Mouse (Mus musculus) lung, embryonic 15.5 days (tissue): Measurements from ENCODE around the gene Mycbp. TPM values are rescaled to one million over a fixed set of nuclear protein-coding genes. Genes with fewer than 3 reads are reported as not detected.
A peak's percentile ranks its signal among the peaks of the same experiment; 100 is the strongest.

Experiments
- ATAC-seq: fragments of 200-750 bp; cut with Nextera tagmentation; 2 replicates; pipeline ENCODE4 v1.8.0; 2017; ENCODE audit warnings: moderate number of reproducible peaks, borderline replicate concordance; ENCODE audit not compliant: low FRiP score, low TSS enrichment; ENCODE audit errors: extremely low read depth
- H3K27ac ChIP-seq: fragments of 300-500 bp; sonication (generic); 2 replicates; pipeline ENCODE4 v1.5.1; 2015; ENCODE audit warnings: moderate library complexity, mild to moderate bottlenecking, inconsistent platforms
- H3K27me3 ChIP-seq: fragments of 300-500 bp; sonication (generic); 2 replicates; pipeline ENCODE4 v1.6.1; 2015; ENCODE audit warnings: inconsistent platforms
- H3K36me3 ChIP-seq: fragments of 300-500 bp; sonication (generic); 2 replicates; pipeline ENCODE4 v1.6.1; 2015; ENCODE audit warnings: inconsistent platforms
- H3K4me1 ChIP-seq: fragments of 300-500 bp; sonication (generic); 2 replicates; pipeline ENCODE4 v1.6.1; 2015; ENCODE audit warnings: inconsistent platforms
- H3K4me2 ChIP-seq: fragments of 300-500 bp; sonication (generic); 2 replicates; pipeline ENCODE4 v1.6.1; 2015; ENCODE audit warnings: inconsistent platforms, mild to moderate bottlenecking, moderate library complexity
- H3K4me3 ChIP-seq: fragments of 300-500 bp; sonication (generic); 2 replicates; pipeline ENCODE4 v1.5.1; 2015; ENCODE audit warnings: mild to moderate bottlenecking, inconsistent platforms
- H3K9ac ChIP-seq: fragments of 300-500 bp; sonication (generic); 2 replicates; pipeline ENCODE4 v1.6.1; 2015; ENCODE audit warnings: inconsistent platforms
- H3K9me3 ChIP-seq: fragments of 300-500 bp; sonication (generic); 2 replicates; pipeline ENCODE4 v1.6.1; 2016; ENCODE audit warnings: inconsistent platforms
- WGBS: fragments of 180-500 bp; shearing (Covaris S2); methylation state at CpG from one replicate; pipeline ENCODE4 v1.1.7; 2015; 5-methylcytosine and 5-hydroxymethylcytosine counted together
- polyA plus RNA-seq: library from polyadenylated mRNA; unstranded; fragments of >200 nt; fragmentation: Nextera tagmentation; extraction: Ambion mirVana; gene quantifications from 2 replicates; pipeline ENCODE4 v1.2.1, GENCODE M21; 2015

Mycbp gene
- 61.7 and 69.6 TPM in 2 replicates for polyA plus RNA-seq

DNA sequence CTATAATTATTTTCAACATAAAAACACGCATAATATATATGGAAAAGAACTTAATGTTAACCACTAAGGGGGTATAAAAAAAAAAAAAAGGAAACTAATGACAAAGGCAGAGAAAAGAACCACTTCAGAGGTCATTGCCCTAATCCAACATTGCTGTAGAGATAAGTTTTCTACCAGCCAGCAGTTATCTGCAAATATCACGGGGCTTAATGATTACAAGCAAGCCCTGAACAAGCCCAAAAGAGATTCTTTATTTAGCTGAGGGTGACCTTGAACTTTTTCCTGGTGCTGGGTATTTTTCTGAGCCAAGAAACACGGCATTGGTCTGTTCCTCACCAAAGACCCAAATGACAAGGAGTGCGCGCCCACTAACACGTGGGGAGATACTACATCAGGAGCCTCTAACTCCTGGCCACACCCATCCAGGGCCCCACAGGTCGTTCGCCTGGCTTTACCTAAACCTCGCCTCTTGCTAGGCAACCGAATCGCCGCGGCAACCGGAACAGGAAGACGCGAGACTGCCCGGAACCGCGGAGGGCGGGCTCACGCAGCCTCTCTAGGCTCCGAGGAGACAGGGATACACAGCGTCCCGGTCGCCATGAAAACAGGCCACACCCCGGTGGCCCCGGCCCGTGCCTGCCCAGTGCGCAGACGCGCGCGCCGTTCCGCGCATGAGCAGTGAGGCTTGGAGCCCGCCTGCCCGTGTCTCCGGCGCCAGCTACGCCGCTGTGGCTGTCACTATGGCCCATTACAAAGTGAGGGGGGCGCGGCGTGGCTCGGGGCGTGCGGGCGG lies at the start of gene Mycbp:
TSS of gene Mycbp (plus strand) at position 500 of the 793 bp plus-strand sequence.
- WGBS, result under 1% methylated on average over 48 of the region's 49 CpGs
- peaks cover 14% of the 10 kb centered on the region for H3K4me1 ChIP-seq
- ATAC-seq, result peak; percentile 100
- peak within 1 kb of the TSS; percentile 81 for H3K9ac ChIP-seq
- no peaks in the 10 kb centered on the region for H3K27me3 ChIP-seq
- H3K27ac ChIP-seq, result peak within 1 kb of the TSS; percentile 83
- H3K4me2 ChIP-seq, result peak within 1 kb of the TSS; percentile 69
- no peaks in the 10 kb centered on the region for H3K36me3 ChIP-seq
- peak within 1 kb of the TSS; percentile 88 for H3K4me3 ChIP-seq
- H3K9me3 ChIP-seq, result no peaks in the 10 kb centered on the region

DNA sequence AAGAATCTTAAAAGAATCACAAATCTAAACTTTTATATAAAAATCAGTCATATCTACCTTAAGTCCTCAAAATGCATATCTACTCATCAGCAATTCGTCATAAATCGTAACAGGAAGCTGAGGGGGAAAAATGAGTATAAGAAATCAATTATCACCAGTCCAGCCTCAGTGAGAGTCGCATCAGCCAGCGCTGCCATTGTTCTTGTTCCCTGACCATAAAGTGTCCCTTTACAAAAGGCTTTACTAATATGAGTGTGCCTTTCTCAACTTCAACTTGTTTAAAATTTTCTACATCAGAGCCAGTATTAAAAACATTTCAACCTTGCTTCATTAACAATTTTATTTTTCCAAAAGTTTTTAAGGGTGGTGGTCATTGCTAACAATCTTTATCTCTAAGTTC lies 47.7 kb upstream of the Mycbp start:
- ATAC-seq, result no peak
- H3K4me1 ChIP-seq, result no peaks in the 10 kb centered on the region
- no peak overlapping the region for H3K9ac ChIP-seq
- 66% methylated on average over 4 of the region's 4 CpGs for WGBS
- no peak overlapping the region for H3K4me2 ChIP-seq
- no peak overlapping the region for H3K27ac ChIP-seq
- no peaks in the 10 kb centered on the region for H3K9me3 ChIP-seq
- H3K36me3 ChIP-seq, result no peaks in the 10 kb centered on the region
- H3K4me3 ChIP-seq, result no peak overlapping the region
- no peaks in the 10 kb centered on the region for H3K27me3 ChIP-seq

- no peak overlapping the region for H3K4me2 ChIP-seq
- H3K9me3 ChIP-seq, result no peaks in the 10 kb centered on the region
- 82% methylated on average over 7 of the region's 7 CpGs for WGBS
- H3K36me3 ChIP-seq, result no peaks in the 10 kb centered on the region
- no peak overlapping the region for H3K4me3 ChIP-seq
- H3K4me1 ChIP-seq, result no peaks in the 10 kb centered on the region
- no peak overlapping the region for H3K27ac ChIP-seq
- H3K9ac ChIP-seq, result no peak overlapping the region
- H3K27me3 ChIP-seq, result no peaks in the 10 kb centered on the region
- ATAC-seq, result no peak
Observed at GRCm38 (mm10) chr4:123858090-123858489, 46.5 kb upstream of the Mycbp start.

DNA sequence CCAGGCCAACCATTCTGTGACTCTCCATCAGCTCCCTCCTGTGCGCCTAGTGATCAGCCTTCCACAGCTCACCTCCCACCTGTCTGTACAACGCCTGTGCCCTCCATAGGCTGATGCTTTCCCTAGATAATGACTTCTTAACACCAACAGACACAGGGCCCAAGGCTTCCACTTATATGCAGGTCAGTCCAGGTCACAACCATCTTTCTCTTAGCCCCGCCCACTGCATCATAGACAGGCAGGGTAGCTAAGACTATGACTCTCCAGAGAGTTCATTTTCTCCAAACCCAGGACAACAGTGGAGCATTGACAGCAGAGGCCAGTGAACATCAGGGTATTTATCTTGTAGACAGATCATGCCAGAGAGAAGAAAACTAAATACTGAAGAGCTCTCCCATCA lies 45.3 kb upstream of the Mycbp start, which contains the start of gene 4933427I04Rik:
TSS of gene 4933427I04Rik (plus strand) at position 301 of the 400 bp plus-strand sequence.
- 74% methylated on average over 3 of the region's 3 CpGs for WGBS

GRCm38 (mm10) chr4:123859803-123860202 lies 44.8 kb upstream of the Mycbp start:
- no peaks in the 10 kb centered on the region for H3K27me3 ChIP-seq
- no peaks in the 10 kb centered on the region for H3K9me3 ChIP-seq
- H3K36me3 ChIP-seq, result no peaks in the 10 kb centered on the region
- no peak overlapping the region for H3K4me2 ChIP-seq
- no peak overlapping the region for H3K4me3 ChIP-seq
- no peak overlapping the region for H3K27ac ChIP-seq
- no peaks in the 10 kb centered on the region for H3K4me1 ChIP-seq
- no peak for ATAC-seq
- 47% methylated on average over 2 of the region's 2 CpGs for WGBS
- no peak overlapping the region for H3K9ac ChIP-seq

More for the DNA sequence above, 45.3 kb upstream of the Mycbp start, which contains the start of gene 4933427I04Rik:
- Histone ChIP-seq H3K27me3 (no peaks in the 10 kb centered on the region), H3K27ac (no peak within 1 kb of the TSS), H3K36me3 (no peaks in the 10 kb centered on the region), H3K4me2 (no peak within 1 kb of the TSS), H3K4me3 (no peak within 1 kb of the TSS), H3K9me3 (no peaks in the 10 kb centered on the region), H3K9ac (no peak within 1 kb of the TSS), H3K4me1 (no peaks in the 10 kb centered on the region)
- no peak for ATAC-seq

GRCm38 (mm10) chr4:123860621-123861020 lies 44.0 kb upstream of the Mycbp start:
- H3K4me3 ChIP-seq, result no peak overlapping the region
- no peaks in the 10 kb centered on the region for H3K4me1 ChIP-seq
- no peak overlapping the region for H3K4me2 ChIP-seq
- no peaks in the 10 kb centered on the region for H3K27me3 ChIP-seq
- no peaks in the 10 kb centered on the region for H3K9me3 ChIP-seq
- WGBS, result 84% methylated on average over 5 of the region's 5 CpGs
- no peak for ATAC-seq
- H3K36me3 ChIP-seq, result no peaks in the 10 kb centered on the region
- H3K27ac ChIP-seq, result no peak overlapping the region
- no peak overlapping the region for H3K9ac ChIP-seq

GRCm38 (mm10) chr4:123893726-123894125 lies 10.9 kb upstream of the Mycbp start:
- 71% methylated on average over 5 of the region's 5 CpGs for whole genome bisulfite sequencing
- H3K36me3 ChIP-seq, result no peaks in the 10 kb centered on the region
- H3K9ac ChIP-seq, result no peak overlapping the region
- H3K27me3 ChIP-seq, result no peaks in the 10 kb centered on the region
- H3K4me3 ChIP-seq, result no peak overlapping the region
- H3K4me1 ChIP-seq, result peaks cover 13% of the 10 kb centered on the region; the same call in 1 of the 2 replicates
- no peak overlapping the region for H3K4me2 ChIP-seq
- H3K9me3 ChIP-seq, result no peaks in the 10 kb centered on the region
- 0 out of 2 replicates have a peak overlapping the region, but pooled peaks have one; percentile 15 for H3K27ac ChIP-seq
- ATAC-seq, result peak; percentile 86

GRCm38 (mm10) chr4:123894295-123894694 lies 10.3 kb upstream of the Mycbp start:
- 70% methylated on average over 4 of the region's 4 CpGs for WGBS
- no peaks in the 10 kb centered on the region for H3K27me3 ChIP-seq
- H3K9ac ChIP-seq, result no peak overlapping the region
- H3K27ac ChIP-seq, result 0 out of 2 replicates have a peak overlapping the region, but pooled peaks have one; percentile 15
- no peaks in the 10 kb centered on the region for H3K36me3 ChIP-seq
- H3K9me3 ChIP-seq, result no peaks in the 10 kb centered on the region
- ATAC-seq, result no peak
- peaks cover 13% of the 10 kb centered on the region; the same call in 1 of the 2 replicates for H3K4me1 ChIP-seq
- H3K4me3 ChIP-seq, result no peak overlapping the region
- no peak overlapping the region for H3K4me2 ChIP-seq

GRCm38 (mm10) chr4:123898696-123899095 lies 5.9 kb upstream of the Mycbp start:
- WGBS, result 11% methylated on average over 5 of the region's 5 CpGs
- H3K9ac ChIP-seq, result no peak overlapping the region
- H3K4me1 ChIP-seq, result peaks cover 9% of the 10 kb centered on the region; the same call in 1 of the 2 replicates
- H3K27ac ChIP-seq, result no peak overlapping the region
- no peak overlapping the region for H3K4me3 ChIP-seq
- H3K36me3 ChIP-seq, result no peaks in the 10 kb centered on the region
- no peak for ATAC-seq
- no peak overlapping the region for H3K4me2 ChIP-seq
- H3K27me3 ChIP-seq, result no peaks in the 10 kb centered on the region
- no peaks in the 10 kb centered on the region for H3K9me3 ChIP-seq

GRCm38 (mm10) chr4:123903432-123903831 lies 1.2 kb upstream of the Mycbp start:
- ATAC-seq, result no peak
- Histone ChIP-seq H3K4me1 (peaks cover 14% of the 10 kb centered on the region), H3K4me2 (no peak overlapping the region), H3K9me3 (no peaks in the 10 kb centered on the region), H3K9ac (no peak overlapping the region), H3K27me3 (no peaks in the 10 kb centered on the region), H3K36me3 (no peaks in the 10 kb centered on the region), H3K27ac (no peak overlapping the region), H3K4me3 (no peak overlapping the region)
- 73% methylated on average over 3 of the region's 3 CpGs for WGBS

- under 1% methylated on average over 32 of the region's 53 CpGs for WGBS
- ATAC-seq, result no peak
Observed at GRCm38 (mm10) chr4:123905126-123905668, 565 bp downstream of the Mycbp start.

GRCm38 (mm10) chr4:123911503-123911902 lies 6.9 kb downstream of the Mycbp start:
- no peaks in the 10 kb centered on the region for H3K27me3 ChIP-seq
- H3K4me3 ChIP-seq, result no peak overlapping the region
- no peaks in the 10 kb centered on the region for H3K9me3 ChIP-seq
- no peak overlapping the region for H3K27ac ChIP-seq
- WGBS, result 88% methylated on average over 4 of the region's 4 CpGs
- ATAC-seq, result no peak
- H3K9ac ChIP-seq, result no peak overlapping the region
- no peak overlapping the region for H3K4me2 ChIP-seq
- H3K4me1 ChIP-seq, result peaks cover 8% of the 10 kb centered on the region
- peaks cover 30% of the 10 kb centered on the region; the same call in 1 of the 2 replicates for H3K36me3 ChIP-seq

More at GRCm38 (mm10) chr4:123905126-123905668, 565 bp downstream of the Mycbp start:
- H3K9me3 ChIP-seq, result no peaks in the 10 kb centered on the region
- H3K27me3 ChIP-seq, result no peaks in the 10 kb centered on the region
- H3K9ac ChIP-seq, result peak overlapping the region; percentile 81
- peak overlapping the region; percentile 83 for H3K27ac ChIP-seq
- peaks cover 14% of the 10 kb centered on the region for H3K4me1 ChIP-seq
- peak overlapping the region; percentile 88 for H3K4me3 ChIP-seq
- H3K4me2 ChIP-seq, result peak overlapping the region; percentile 69
- peaks cover 6% of the 10 kb centered on the region; the same call in 1 of the 2 replicates for H3K36me3 ChIP-seq
